Mouse (Mus musculus) activated CD4-positive, CD25-positive, alpha-beta regulatory T cell, adult 4 months (primary cell): ENCODE measurements around the gene 5730522E02Rik. TPM values are rescaled to one million over a fixed set of nuclear protein-coding genes. Genes with fewer than 3 reads are reported as not detected.

Experiments used
- ATAC-seq: one replicate; pipeline ENCODE4 v1.8.0; 2017
- polyA plus RNA-seq, 2 experiments: library from polyadenylated mRNA; unstranded; fragments of 100-300 nt; shearing (Covaris generic); gene quantifications; one replicate each; pipeline ENCODE4 v1.2.1; 2017

Gene 5730522E02Rik
- polyA plus RNA-seq, 2 experiments from 2014 or later, result not detected

DNA sequence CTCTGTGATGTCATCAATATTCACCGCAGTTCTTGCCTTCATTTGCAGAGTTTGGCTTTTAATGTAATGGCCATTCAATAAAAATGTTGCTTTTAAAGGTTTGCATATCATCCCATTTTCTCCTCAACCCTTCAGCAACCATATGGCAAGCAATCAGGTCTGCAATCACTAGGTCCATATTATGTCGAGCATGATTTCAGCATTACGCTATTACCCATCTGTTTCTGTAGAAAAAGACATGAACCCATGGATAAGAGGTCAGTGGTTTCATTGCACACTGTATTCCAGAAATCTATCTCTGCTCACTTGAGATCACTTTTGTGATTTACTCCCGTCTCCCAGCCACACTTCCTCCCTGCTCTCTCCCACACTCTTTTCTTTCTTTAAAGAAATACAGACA lies 213.1 kb downstream of the 5730522E02Rik start:
- ATAC-seq, result no peak

DNA sequence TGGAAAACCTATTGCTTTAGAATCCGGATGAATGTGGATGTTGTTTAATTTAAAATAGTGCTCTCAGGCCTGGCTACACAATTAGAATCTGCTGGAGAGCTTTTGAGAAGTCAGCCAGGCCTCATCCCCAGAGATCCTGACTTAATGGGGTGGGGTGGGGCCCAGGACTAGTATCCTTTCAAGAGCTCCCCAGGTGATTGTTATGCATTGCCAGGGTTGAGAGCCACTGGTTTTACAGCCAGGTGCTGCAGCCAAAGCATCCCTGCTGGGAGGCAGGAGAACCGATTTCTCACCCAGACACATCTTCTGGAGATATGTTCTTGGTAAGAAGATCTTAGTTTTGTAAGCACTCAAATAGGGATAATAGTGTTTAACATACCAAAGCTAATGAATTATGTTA lies 216.4 kb downstream of the 5730522E02Rik start:
- ATAC-seq, result no peak

DNA sequence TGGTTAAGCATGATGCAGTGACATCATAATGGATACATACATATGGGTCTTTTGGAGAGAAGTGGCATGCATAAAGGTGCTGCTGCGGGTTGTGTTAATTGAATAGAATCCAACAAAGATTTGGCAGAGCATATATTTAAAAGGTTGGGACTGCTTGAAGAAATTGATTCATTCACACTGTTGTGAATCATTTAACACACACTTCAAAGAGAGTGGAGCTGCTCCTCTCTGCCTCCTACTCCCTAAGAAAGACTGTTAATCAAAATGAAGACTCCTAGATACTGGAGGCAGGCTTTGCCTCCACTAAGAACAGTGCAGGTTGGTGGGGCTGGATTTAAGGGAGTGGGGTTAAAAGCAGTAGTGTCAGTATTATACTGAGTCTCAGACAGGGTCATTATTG lies 218.3 kb downstream of the 5730522E02Rik start:
- no peak for ATAC-seq

DNA sequence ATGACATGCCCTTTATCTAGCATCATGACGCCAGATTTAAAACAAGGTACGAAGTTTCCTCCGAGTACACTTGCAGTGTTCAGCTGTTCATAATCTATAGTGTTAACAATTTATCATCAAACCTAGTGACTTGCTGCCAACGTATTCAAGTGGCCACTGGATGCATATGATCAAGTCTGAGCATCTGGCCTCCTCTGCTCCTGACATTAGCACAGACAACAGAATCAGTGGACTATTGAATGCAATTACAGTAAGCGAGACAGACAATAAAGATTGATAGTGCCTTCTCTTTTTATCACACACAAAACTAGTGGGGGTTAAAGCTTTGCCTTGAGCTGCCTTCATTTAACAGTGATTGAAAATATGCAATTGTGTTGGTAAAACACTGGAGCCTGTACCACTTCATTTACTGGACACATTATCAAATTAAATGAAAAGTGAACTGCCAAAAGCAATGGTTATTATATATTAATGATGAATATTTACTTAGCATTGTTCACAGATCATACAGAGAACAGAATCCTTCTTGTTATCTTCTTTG lies 231.8 kb downstream of the 5730522E02Rik start:
- ATAC-seq, result no peak

DNA sequence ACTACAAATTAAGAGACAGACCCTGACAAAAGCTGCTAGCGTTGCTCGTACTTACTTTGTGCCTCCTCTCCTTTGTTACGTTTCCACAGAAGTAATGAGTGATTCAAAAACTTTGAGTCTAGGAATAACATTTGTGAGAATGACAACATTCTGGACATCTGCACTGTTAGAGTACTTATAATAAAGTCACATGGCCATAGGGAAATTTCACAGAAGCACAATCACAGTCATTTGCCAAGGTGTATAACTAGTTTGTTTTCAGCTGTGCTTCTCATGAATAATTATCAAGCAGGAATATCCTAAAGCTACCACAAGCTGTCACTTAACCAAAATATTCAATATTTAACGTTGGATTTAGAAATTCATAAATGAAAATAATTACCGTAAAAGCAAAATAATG lies 269.1 kb downstream of the 5730522E02Rik start:
- ATAC-seq, result no peak

DNA sequence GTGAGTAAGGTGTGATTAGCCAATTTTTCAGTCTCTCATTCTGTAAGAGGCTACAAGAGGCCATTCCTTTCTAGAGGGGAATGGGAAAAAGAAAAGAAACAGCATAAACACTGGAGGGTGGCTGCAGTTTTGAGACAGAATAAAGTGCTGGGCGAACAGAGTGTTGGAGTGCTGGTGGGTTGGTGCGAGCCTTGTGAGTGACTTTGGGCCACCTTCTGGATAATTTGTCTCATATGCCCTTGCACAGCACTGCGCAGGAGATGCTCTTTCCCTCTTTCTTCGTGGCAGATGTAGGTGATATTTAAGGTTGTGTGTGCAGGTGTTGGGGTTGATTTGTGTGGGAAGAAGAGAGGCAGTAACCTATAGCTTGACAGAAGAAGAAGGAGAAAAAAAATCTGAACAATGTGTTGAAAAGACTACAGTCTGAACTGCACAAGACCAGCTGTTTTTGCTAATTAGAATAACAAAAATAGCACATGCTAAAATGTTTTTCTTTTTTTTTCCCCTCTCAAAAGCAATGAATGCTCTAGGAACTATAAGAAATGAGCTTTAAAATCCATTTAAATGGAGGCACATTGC lies 269.8 kb downstream of the 5730522E02Rik start:
- no peak for ATAC-seq

DNA sequence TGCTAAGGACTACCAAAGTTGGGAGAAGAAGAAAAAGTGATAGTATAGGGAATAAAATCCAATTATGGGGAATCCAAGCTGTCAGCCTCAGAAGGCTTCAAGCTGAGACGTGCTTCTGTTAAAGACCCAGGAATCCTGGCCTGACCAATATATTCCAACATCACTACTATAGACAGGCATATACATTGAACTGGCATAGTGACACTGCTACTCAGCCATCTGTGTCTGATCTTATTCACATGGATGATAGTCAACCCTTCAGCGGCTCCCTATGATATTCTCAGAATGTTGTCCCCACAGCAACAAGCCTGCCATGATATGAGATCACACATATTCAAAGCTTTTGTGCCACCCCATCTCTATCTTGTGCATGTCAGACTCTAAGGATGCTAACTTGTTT lies 284.3 kb downstream of the 5730522E02Rik start:
- ATAC-seq, result no peak

DNA sequence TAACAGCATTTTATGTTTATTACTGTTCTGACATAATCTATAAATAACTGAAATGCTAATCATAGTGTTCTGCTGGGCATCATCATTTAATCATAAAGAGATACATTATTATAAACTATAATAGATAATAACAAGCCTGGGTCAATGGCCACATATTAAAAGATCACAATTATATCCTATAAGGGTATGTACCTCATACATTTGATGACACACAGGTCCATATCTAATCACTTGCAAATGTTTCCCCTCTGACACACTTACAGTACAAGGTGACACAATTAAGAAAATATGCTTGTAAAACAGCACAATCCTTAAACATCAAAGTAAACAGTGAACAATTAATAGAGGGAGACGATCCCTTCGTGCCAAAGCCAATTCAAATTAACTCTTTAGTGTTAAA lies 308.2 kb downstream of the 5730522E02Rik start:
- ATAC-seq, result no peak

DNA sequence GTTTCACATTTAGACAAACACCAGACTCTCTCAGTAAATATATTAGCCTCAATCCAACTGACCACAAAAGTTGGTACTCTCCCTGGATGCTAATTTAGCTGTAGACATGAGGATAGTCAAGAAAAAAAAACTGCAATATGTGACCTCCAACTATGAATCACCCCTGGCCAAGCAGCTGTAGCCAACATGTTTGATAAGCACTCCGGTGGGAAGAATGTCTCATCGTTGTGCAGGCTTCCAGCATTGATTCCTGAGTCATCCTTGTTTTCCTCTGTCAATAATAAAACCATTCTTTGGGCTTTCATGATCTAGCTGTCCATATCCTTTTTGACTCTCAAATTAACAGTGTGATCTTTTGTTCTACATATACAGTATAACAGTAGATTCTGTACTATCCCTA lies 308.9 kb downstream of the 5730522E02Rik start:
- no peak for ATAC-seq

DNA sequence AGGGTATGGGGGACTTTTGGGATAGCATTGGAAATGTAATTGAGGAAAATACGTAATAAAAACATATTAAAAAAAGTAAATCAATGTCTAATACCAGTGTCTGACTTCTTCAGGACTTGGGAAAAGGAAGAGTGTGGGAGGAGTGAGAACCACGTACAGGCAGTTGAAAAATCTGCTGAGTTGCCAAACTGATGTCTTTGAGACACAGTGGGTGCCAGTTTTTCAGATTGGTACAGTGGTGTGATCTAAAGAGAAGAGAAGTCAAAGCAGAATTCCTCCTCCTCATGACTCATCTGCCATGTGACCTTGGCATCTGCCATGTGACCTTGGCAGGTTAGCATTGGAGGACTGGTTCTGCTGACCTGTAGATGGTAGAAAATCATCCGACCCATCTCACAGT lies 316.7 kb downstream of the 5730522E02Rik start:
- no peak for ATAC-seq

DNA sequence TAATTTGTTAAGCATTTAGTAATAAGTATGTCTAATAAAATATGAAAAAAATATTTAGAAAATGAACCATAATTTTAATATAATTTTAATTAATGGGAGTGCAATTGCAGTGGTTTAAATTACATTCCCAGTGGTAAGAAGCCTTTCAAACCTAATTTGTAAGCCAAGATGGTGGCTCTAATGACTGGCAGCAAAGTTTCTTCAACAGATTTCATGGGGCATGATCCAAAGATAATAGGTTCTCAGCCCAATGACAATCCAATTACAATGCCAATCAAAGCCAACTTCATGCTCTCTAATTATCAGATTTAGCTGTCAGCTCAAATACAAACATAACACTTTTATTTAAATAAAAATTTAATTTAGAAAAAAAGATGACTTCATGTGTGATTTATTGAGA lies 337.6 kb downstream of the 5730522E02Rik start:
- ATAC-seq, result no peak

DNA sequence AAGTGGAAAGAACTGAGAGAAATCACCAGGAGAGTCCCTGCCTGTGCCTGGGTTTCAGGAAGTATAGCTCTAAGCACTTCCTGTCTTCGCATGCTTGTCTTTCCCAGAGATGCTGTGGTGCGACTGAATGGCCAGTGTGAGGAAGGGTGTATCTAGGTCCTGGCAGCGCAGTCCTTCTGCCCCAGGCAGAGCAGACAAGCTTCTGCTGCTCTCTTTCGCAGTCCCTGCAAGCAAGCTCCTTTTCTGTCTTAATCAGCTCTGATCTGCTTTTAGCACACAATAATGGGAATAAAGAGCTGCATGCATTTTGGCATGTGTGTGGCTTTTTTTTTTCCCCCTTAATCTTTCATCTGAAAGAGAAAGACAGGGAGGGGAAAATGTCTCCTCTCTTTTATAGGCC lies 338.2 kb downstream of the 5730522E02Rik start:
- no peak for ATAC-seq

DNA sequence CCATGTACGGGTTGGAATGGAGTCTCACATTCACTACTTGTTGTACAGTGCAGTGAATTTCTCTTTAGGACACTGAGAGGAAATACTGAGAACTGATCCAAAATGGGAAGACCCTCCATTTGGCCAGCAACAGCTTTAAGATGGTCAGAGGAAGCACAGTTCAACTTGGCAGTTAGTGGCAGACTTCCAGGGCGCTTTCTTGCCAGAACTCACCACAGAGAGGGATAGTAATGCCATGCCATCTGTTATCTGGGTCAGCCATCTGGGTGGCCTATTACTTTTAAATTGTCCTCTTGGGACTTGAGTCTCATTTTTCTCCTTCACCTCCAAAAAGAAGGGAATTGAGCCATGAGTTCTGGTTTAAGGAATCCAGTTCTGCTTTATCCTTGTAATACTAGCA lies 344.3 kb downstream of the 5730522E02Rik start:
- ATAC-seq, result no peak

DNA sequence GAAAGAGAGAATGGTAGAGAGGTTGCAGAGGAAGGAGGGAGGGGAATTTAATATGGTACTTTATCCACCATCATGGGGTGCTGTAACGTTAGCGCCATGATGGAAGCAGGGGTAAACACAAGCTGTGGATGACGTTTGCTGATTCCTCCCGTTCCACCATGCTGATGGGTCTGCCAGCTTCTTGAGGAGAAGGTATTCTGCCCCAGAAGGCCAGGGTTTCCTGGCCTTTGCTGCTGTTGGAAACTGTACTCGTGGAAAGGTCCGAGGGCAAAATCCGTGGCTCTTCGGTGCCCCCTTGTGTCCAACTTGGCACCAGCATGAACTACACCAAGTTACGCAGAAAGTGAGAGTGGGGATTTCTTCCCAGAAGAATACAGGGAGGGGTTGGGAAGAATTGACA lies 347.9 kb downstream of the 5730522E02Rik start:
- ATAC-seq, result no peak

DNA sequence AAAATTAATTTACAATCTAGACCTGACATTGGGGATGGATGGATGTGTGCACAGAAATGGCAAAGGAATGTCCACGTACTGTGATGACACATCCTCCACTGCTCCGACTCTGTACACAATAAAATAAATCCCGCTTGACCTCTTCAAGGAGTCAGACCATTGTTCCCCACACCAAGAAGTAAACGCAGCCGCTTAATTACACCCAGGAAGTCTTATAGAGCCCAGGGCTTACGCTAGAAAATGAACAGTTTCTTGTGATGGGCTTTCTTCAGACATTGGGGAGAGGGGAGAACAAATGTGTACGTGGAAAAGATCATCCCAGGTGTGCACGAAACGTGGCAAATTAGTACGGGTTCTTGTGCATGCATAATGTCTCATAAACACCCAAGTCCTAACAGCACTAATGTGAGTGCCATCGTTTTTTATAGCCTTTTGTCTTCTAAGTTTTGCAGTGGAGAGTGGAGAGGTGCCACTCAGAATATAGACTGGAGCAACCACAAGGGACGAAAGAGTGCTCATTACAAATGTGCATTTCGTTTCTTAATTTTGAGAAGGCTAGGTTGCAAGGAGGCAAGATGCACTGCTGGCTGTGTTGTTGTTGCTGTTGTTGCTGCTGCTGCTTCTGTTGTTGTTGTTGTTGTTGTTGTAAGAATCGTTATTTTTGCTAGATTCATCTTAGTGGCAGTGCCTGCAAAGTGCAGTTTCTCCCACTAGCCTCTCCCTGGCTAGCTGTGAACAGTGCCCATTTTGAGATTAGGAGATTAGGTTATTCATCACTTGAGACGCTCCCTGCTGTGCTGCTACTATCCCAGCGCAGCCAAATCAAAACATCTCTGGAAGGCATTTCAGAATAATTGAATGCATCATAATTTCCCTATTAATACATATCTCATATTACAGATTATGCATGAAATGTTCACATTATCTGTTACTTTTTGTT lies 353.7 kb downstream of the 5730522E02Rik start:
- ATAC-seq, result no peak

DNA sequence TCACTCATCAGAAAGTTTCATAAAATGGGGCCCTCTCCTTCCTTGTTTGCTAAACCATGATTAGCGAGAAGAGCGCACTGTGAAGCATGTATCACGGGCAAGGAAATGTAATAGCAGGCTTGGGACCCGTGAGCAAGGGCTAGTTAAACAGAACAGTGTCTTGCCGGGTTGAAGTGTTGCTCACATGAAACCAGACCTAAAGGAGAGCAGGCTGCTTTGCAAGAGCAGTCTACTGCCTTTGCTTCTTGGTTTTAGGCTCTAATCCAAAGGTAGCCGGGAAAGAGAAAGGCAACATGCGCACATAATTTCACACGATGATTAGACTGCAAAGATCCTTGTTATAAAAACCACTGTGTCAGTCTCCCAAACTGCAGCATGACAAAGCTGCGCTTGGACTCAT lies 354.8 kb downstream of the 5730522E02Rik start:
- ATAC-seq, result no peak

DNA sequence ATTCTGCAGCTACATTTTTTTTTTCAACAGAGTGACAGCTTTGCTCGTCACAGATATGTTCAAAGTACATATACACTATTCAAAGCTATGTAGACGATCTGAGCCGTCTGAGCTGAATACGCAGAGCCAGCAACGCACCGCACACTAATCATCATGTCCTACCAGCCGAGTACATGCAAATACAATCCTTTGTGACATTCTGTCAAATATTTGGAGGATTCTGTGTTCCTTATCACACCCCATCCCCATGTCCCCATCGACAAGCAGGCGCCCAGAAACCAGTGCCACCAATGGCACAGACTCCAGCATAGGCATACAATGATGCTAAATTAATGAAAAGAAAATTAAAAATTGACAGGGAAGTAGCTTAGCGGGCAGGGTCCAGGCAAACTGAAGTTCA lies 356.3 kb downstream of the 5730522E02Rik start:
- ATAC-seq, result no peak

DNA sequence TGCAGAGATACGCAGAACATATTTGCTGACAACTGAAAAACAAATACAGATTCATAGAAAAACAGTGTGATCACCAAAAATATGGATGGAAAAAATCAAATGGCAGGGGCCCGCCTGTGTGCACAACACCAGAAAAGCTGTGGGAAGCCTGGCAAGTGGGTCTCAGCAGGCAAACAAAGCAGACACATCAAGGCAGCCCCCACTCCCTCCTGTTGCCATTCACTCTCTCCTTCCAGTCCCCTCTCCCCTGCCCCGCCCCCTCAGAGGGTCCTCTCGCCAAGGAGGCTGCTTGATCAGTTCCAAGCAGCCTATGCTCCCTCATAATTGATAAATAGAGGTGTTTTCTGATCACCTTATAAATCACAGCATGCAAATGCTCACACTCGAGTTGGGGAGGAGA lies 357.5 kb downstream of the 5730522E02Rik start:
- ATAC-seq, result no peak

DNA sequence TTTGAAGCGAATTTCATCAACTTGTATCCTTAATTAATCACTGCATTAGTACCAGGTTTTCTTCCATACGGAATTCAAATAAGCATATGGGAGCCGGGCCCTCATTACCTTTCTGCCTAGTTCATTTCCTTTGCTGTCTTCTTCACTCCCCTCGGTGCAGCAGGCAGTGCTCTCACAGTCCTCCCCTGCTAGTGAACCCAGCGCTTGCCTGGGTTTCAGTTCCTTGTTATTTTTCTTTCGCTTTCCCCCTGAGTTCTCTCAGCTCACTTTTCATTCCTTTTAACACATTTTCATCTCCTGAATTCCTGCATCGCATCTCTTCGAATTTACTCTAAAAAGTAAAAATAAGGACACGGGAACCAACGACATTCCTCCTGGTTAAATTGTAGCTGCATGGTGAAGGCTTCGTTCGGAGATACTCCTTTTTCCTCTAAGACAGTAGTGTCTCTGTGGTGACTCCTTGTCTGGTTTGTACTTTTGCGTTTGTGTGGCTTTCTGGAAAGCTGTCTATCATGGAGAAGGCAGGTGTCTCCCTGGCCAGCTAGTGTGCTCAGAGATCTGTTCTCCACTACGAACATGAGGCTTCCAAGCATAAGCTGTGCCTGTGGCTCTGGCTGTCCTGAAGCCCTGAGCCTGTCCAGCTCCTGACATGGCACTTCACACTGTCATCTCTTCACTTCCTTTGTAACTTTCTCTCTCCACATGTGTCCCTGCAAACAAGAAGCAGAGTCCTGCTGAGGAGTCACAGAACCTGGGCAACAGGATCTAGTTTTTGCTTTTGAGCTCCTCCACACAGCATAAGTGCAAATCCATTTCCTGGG lies 361.5 kb downstream of the 5730522E02Rik start:
- no peak for ATAC-seq

DNA sequence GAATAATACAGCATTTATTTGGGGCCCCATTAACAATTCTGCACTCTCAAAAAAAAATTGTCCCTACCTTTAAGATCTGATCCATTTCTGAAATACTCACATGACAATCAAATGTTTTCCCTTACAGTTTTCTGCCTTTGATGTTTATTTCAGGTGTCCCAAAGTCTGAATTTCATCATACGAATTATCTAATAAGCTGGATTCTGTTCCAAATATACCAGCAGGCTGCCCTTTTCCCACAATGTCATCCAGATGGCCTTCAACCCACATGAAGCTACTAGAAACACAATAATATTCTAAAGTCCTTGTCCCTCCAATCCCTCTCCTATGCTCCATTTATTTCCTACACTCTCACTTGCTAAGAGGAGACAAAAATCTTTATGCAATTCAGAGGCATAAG lies 372.1 kb downstream of the 5730522E02Rik start:
- no peak for ATAC-seq

DNA sequence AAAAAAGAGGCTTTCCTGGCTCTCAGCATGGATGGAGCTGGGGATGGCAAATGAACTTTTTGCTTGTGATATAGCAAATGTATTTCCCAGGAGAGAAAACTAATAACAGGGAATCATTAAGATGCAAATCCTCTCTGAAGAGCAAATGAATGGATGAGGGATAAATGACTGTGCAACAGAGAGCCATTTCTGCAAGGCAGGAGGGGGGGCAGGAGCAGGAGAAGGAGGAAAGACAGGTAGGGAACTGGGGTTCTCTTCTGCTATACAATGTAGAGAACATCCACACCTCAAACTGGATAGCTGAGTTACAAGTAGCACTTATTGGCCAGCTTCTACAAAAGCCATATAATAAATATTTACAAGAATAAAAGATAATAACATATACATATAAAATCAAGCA lies 390.8 kb downstream of the 5730522E02Rik start:
- no peak for ATAC-seq

DNA sequence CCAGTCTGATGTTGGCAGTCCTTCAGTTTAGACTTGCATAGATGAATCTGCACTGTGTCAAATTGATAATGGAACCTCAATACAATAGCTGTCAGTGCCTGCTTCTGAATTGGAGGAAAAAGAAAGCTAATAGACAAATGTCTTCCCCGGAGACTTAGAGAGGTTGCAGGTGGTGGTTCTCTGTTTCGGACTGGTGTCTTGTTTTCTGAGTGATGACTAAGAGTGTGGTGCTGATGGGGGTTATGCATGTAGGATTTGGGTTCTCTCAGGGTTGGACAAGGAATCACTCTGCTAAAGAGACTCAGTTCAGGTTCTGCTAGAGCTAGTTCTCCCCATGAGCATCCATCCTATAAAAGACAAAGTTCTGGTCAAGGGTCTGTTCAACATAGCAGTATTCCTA lies 397.1 kb downstream of the 5730522E02Rik start:
- no peak for ATAC-seq

DNA sequence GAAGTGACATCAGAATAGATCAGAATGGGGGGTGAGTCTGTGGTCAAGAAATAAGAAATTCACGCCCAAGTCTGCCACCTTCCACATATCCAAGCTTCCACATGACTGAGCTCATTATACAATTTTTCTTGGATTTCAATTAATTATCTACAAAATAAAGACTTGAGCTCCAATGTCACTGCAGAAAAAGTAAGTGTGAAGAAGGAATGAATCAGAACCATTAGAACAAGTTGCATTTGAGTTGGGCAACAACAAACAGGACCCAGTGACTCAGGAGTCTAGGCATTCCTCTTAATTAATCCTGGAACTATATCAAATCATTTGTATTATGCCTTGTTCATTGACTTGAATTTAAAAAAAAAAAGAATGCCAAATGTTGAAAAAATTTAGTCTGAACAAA lies 422.9 kb downstream of the 5730522E02Rik start:
- ATAC-seq, result no peak
